Mouse (Mus musculus): ENCODE measurements around the gene Ifitm10. TPM values are rescaled to one million over a fixed set of nuclear protein-coding genes. Genes with fewer than 3 reads are reported as not detected.
A peak's percentile ranks its signal among the peaks of the same experiment; 100 is the strongest.

Ifitm10 gene
- polyA plus RNA-seq, 1 experiment from 2014 or later, result 2.4 TPM

DNA sequence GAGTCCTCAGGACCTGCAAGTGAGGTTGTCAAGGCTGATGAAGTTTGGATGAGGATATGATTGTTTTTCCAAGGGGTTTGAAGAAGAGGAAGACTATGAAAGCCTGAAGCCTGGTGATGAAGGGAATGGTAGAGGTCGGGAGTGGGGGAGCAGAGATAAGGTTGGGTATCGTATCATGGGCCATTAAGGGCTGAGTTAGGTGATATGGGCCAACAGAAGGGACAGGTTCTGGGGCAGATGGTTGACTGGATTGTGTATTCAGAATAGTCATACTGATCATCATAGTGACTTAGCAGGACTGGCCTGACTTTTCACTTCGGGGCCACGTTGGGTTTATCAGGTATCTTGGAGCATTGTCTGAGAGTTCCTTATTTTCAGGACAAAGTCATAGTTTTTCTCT lies 21.9 kb upstream of the Ifitm10 start:
- Histone ChIP-seq H3K4me2 (no peak overlapping the region), H3K36me3 (ENCODE audit: control insufficient read depth, insufficient read depth, low read length) (no peaks in the 10 kb centered on the region), H3K9me3 (ENCODE audit: control insufficient read depth, low read length) (no peaks in the 10 kb centered on the region), H3K4me1 (replicated peaks; ENCODE audit: control insufficient read depth, insufficient read depth, low read length) (peaks cover 40% of the 10 kb centered on the region), H3K27ac (ENCODE audit: low read depth, low read length) (no peak overlapping the region), H3K4me3 (ENCODE audit: low read depth, low read length) (no peak overlapping the region), H3K9ac (ENCODE audit: low read depth, low read length) (no peak overlapping the region), H3K27me3 (replicated peaks; ENCODE audit: control insufficient read depth, insufficient read depth, low read length) (no peaks in the 10 kb centered on the region)
- no peak for DNase-seq (ENCODE audit: low spot score)
- peak; percentile 54 for ATAC-seq (replicated peaks; ENCODE audit: low FRiP score)
- 58% methylated on average over 4 of the region's 4 CpGs for WGBS

DNA sequence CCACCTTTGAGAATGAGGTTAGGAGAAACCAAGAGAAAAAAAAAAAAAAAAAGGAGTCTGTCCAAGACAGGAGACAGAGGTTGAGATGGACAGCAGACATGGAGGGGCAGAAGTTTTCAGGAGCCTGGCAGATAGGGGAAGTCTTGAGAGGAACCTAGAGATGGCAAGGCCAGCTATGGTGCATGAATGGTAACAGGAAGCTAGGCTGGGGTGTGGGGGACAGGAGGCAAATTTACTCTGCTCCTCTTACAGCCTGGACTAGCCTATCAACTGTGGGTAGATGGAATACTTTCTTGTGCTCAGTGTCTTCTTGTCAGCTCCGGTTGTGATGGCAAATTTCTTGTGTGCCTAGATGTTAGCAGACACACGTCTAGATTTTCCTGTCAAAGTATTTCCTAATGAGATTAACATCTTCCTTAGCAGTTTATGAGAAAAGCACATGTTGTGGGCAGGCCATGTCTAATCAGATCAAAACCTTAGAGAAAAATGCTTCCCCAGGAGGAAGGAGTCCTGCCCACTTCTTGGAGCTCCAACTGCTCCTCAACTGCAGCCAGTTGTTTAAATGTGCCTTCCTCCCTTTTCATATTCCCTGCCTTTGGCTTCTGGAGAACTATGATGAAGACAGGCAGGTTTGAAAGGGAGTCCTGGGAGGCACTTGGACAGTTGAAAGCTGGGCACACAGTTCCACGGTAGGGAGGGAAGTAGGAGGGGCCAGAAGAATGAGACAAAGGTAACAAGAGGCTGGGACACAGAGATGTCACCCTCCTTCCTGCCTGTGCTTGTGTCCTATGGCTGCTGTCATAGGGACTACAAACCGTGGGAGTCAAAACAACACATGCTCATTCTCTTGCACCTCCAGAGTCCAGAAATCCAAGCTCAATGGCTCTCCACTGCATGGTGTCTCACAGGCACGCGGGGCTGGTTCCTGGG lies 21.0 kb upstream of the Ifitm10 start:
- Histone ChIP-seq H3K27ac (ENCODE audit: low read depth, low read length) (peak overlapping the region; percentile 33; the same call in 1 of the 2 replicates), H3K4me1 (replicated peaks; ENCODE audit: control insufficient read depth, insufficient read depth, low read length) (peaks cover 36% of the 10 kb centered on the region), H3K27me3 (replicated peaks; ENCODE audit: control insufficient read depth, insufficient read depth, low read length) (no peaks in the 10 kb centered on the region), H3K9me3 (ENCODE audit: control insufficient read depth, low read length) (no peaks in the 10 kb centered on the region), H3K4me3 (ENCODE audit: low read depth, low read length) (no peak overlapping the region), H3K9ac (ENCODE audit: low read depth, low read length) (no peak overlapping the region), H3K4me2 (no peak overlapping the region), H3K36me3 (ENCODE audit: control insufficient read depth, insufficient read depth, low read length) (no peaks in the 10 kb centered on the region)
- no peak for ATAC-seq (replicated peaks; ENCODE audit: low FRiP score)
- 62% methylated on average over 6 of the region's 6 CpGs for WGBS
- no peak for DNase-seq (ENCODE audit: low spot score)

DNA sequence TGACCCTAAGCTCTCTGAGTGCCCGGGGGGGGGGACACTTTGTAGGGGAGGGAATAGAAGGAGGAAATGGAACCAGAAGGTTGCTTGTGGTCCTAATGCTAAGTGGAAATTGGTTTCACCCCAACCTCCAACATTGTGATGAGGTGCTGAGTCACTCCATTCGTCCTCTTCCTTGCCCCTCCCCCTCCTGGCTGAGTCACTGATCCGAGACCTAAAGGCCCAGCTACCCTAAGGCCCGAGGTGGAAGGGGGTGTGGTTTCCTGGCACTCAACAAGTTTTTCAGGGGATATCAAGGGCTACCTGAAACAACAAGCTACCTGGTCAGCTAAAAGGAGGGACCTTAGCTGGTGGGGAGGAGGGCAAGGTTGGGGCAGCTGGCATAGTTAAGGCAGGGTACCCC lies 19.6 kb upstream of the Ifitm10 start:
- Histone ChIP-seq H3K27me3 (replicated peaks; ENCODE audit: control insufficient read depth, insufficient read depth, low read length) (no peaks in the 10 kb centered on the region), H3K9ac (ENCODE audit: low read depth, low read length) (peak overlapping the region; percentile 26), H3K4me2 (no peak overlapping the region), H3K4me3 (ENCODE audit: low read depth, low read length) (no peak overlapping the region), H3K9me3 (ENCODE audit: control insufficient read depth, low read length) (no peaks in the 10 kb centered on the region), H3K36me3 (ENCODE audit: control insufficient read depth, insufficient read depth, low read length) (no peaks in the 10 kb centered on the region), H3K4me1 (replicated peaks; ENCODE audit: control insufficient read depth, insufficient read depth, low read length) (peaks cover 34% of the 10 kb centered on the region), H3K27ac (ENCODE audit: low read depth, low read length) (peak overlapping the region; percentile 66)
- ATAC-seq (replicated peaks; ENCODE audit: low FRiP score) (peak; percentile 78), DNase-seq (ENCODE audit: low spot score) (peak; percentile 57)
- 17% methylated on average over 4 of the region's 4 CpGs for WGBS

DNA sequence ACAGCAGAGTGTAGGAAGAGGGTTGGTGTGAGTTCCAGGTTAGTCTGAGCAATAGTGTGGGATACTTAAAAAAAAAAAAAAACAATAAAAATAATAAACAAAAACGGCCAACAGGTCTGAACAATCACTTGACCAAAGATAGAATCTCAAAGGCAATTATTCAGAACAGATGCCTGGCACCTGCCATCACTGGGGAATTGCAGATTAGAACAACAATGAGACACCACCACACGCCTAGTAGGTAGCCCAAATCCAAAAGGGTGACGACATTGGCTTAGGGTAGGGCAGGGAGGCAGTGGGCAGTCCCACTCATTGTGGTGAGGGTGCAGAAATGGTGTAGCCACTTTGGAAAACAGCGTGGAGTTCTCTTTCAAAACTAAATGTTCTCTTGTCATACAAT lies 18.1 kb upstream of the Ifitm10 start:
- Histone ChIP-seq H3K9me3 (ENCODE audit: control insufficient read depth, low read length) (no peaks in the 10 kb centered on the region), H3K4me3 (ENCODE audit: low read depth, low read length) (no peak overlapping the region), H3K9ac (ENCODE audit: low read depth, low read length) (no peak overlapping the region), H3K27me3 (replicated peaks; ENCODE audit: control insufficient read depth, insufficient read depth, low read length) (no peaks in the 10 kb centered on the region), H3K4me1 (replicated peaks; ENCODE audit: control insufficient read depth, insufficient read depth, low read length) (peaks cover 41% of the 10 kb centered on the region), H3K27ac (ENCODE audit: low read depth, low read length) (no peak overlapping the region), H3K4me2 (no peak overlapping the region), H3K36me3 (ENCODE audit: control insufficient read depth, insufficient read depth, low read length) (no peaks in the 10 kb centered on the region)
- ATAC-seq (replicated peaks; ENCODE audit: low FRiP score) (no peak), DNase-seq (ENCODE audit: low spot score) (no peak)
- 71% methylated on average over 4 of the region's 4 CpGs for WGBS

DNA sequence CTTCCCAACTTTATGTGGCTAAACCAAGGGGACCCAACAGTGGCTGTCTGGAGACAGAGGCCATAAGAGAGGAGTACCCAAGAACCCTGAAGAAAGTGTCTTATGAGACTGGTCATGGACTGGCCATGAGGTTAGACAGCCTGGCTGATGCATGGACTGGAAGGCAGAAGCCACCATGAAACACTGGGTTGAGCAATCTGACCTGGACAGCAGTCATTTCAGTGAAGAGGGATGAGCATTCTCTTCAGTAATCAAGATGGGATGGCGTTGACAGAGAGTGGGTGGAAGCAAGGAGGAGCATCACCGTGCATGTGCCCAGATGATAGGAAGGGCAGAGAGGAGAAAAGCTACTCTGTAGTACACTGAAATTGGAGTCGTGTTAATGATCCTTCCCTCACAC lies 17.6 kb upstream of the Ifitm10 start:
- Histone ChIP-seq H3K27me3 (replicated peaks; ENCODE audit: control insufficient read depth, insufficient read depth, low read length) (no peaks in the 10 kb centered on the region), H3K9me3 (ENCODE audit: control insufficient read depth, low read length) (no peaks in the 10 kb centered on the region), H3K4me2 (no peak overlapping the region), H3K4me3 (ENCODE audit: low read depth, low read length) (no peak overlapping the region), H3K27ac (ENCODE audit: low read depth, low read length) (no peak overlapping the region), H3K36me3 (ENCODE audit: control insufficient read depth, insufficient read depth, low read length) (no peaks in the 10 kb centered on the region), H3K4me1 (replicated peaks; ENCODE audit: control insufficient read depth, insufficient read depth, low read length) (peaks cover 46% of the 10 kb centered on the region), H3K9ac (ENCODE audit: low read depth, low read length) (no peak overlapping the region)
- no peak for ATAC-seq (replicated peaks; ENCODE audit: low FRiP score)
- WGBS, result 70% methylated on average over 3 of the region's 3 CpGs
- no peak for DNase-seq (ENCODE audit: low spot score)

DNA sequence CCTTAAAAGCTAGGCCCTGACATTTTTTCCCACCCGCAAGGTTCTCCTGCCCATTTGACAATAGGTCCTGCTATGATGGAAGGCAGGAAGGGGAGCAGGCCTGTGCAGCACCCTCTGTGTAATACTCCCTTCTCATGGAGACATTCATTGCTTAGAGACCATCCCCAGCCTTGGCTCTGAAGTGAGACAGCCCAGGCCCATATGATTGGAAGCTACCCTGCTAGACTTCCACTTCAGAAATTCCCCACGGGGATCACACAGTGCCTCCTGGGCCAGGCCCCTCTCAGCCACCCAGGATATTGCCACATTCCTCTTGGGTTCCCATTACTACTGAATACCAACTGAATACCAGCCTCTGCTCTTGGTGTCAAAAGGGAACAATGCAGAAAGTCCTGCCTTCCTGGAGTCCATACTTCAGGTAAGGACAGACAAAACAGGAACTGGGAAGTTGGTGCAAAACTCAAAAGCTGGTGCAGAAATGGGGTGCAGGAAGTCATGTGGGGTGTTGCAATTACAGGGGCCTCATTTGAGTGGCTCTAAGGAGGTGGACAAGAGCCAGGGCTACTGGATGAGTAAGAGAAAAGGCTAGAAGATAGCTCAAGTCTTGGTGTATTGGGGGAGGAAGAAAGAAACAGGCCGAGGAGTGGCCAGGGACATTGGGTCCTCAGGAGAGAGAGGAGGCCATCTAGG lies 16.6 kb upstream of the Ifitm10 start:
- no peaks in the 10 kb centered on the region for H3K9me3 ChIP-seq (ENCODE audit: control insufficient read depth, low read length)
- ATAC-seq (replicated peaks; ENCODE audit: low FRiP score) (no peak), DNase-seq (ENCODE audit: low spot score) (no peak)
- H3K4me3 ChIP-seq (ENCODE audit: low read depth, low read length), result no peak overlapping the region
- H3K4me1 ChIP-seq (replicated peaks; ENCODE audit: control insufficient read depth, insufficient read depth, low read length), result peaks cover 47% of the 10 kb centered on the region
- H3K9ac ChIP-seq (ENCODE audit: low read depth, low read length), result no peak overlapping the region
- no peak overlapping the region for H3K4me2 ChIP-seq
- H3K36me3 ChIP-seq (ENCODE audit: control insufficient read depth, insufficient read depth, low read length), result peaks cover 6% of the 10 kb centered on the region
- no peaks in the 10 kb centered on the region for H3K27me3 ChIP-seq (replicated peaks; ENCODE audit: control insufficient read depth, insufficient read depth, low read length)
- WGBS, result 79% methylated on average over 3 of the region's 3 CpGs
- 0 out of 2 replicates have a peak overlapping the region, but pooled peaks have one; percentile 9 for H3K27ac ChIP-seq (ENCODE audit: low read depth, low read length)

DNA sequence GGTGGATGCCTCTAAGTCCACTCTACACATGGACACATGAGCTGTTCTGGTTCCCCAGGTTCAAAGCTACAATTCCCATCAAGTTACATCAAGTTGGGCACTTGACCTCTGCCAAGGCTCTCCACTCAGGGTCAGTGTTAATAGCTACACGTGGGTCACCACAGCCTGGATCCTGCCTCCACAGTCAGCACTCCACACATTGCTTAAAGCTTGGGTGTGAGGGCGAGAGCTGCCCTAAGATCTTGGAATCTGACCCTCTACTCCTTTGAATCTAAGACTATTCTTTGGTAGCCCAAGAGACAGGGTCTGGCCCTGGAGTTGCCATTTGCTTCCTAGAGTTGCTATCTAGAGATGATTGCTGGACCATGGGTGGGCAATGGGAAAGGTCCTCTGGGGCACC lies 15.2 kb upstream of the Ifitm10 start:
- H3K9ac ChIP-seq (ENCODE audit: low read depth, low read length), result no peak overlapping the region
- no peak overlapping the region for H3K4me2 ChIP-seq
- DNase-seq (ENCODE audit: low spot score) (no peak), ATAC-seq (replicated peaks; ENCODE audit: low FRiP score) (no peak)
- no peaks in the 10 kb centered on the region for H3K9me3 ChIP-seq (ENCODE audit: control insufficient read depth, low read length)
- H3K4me3 ChIP-seq (ENCODE audit: low read depth, low read length), result no peak overlapping the region
- peaks cover 15% of the 10 kb centered on the region for H3K36me3 ChIP-seq (ENCODE audit: control insufficient read depth, insufficient read depth, low read length)
- peak overlapping the region; percentile 78 for H3K27ac ChIP-seq (ENCODE audit: low read depth, low read length)
- no peaks in the 10 kb centered on the region for H3K27me3 ChIP-seq (replicated peaks; ENCODE audit: control insufficient read depth, insufficient read depth, low read length)
- 93% methylated on average over 2 of the region's 2 CpGs for WGBS
- H3K4me1 ChIP-seq (replicated peaks; ENCODE audit: control insufficient read depth, insufficient read depth, low read length), result peaks cover 34% of the 10 kb centered on the region

DNA sequence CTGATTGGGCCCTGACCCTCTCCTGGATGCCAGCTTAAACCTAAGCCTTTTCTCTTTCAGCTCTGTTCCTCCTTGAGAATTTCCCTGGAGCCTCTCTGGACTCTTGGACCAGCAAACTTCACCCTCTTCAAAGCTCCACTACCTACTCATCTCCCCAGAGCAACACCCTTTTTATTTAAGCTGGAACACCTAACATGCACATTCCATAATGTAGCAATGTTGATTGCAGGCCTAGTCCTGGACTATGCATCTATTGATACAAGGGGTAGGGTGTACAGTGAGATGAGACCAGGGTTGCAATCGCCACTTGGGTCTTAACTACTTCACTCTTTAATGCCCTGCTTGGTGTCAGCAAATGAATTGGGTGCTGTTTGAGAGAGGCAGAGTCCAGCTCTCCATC lies 14.6 kb upstream of the Ifitm10 start:
- H3K4me1 ChIP-seq (replicated peaks; ENCODE audit: control insufficient read depth, insufficient read depth, low read length), result peaks cover 29% of the 10 kb centered on the region
- no peaks in the 10 kb centered on the region for H3K27me3 ChIP-seq (replicated peaks; ENCODE audit: control insufficient read depth, insufficient read depth, low read length)
- peak overlapping the region; percentile 58 for H3K4me3 ChIP-seq (ENCODE audit: low read depth, low read length)
- peak overlapping the region; percentile 89 for H3K4me2 ChIP-seq
- no peaks in the 10 kb centered on the region for H3K9me3 ChIP-seq (ENCODE audit: control insufficient read depth, low read length)
- DNase-seq (ENCODE audit: low spot score) (no peak), ATAC-seq (replicated peaks; ENCODE audit: low FRiP score) (no peak; the same call in 1 of the 2 replicates)
- WGBS, result 85% methylated on average over 1 of the region's 1 CpGs
- peak overlapping the region; percentile 78 for H3K27ac ChIP-seq (ENCODE audit: low read depth, low read length)
- H3K9ac ChIP-seq (ENCODE audit: low read depth, low read length), result peak overlapping the region; percentile 51
- peaks cover 19% of the 10 kb centered on the region for H3K36me3 ChIP-seq (ENCODE audit: control insufficient read depth, insufficient read depth, low read length)
